Mouse (Mus musculus): Measurements from ENCODE around the gene Pex10. TPM values are rescaled to one million over a fixed set of nuclear protein-coding genes. Genes with fewer than 3 reads are reported as not detected.
A peak's percentile ranks its signal among the peaks of the same experiment; 100 is the strongest.

Pex10 gene
- polyA plus RNA-seq, 1 experiment from 2014 or later = 6.8 TPM

GRCm38 (mm10) chr4:155118278-155118677 is 51.5 kb downstream of the Pex10 start:
- ATAC-seq = no peak
- Histone ChIP-seq H3K4me1 (ENCODE audit: insufficient read depth) (peaks cover 44% of the 10 kb centered on the region), H3K4me2 (ENCODE audit: low read depth, low read length) (no peak overlapping the region), H3K27ac (ENCODE audit: low read depth) (no peak overlapping the region), H3K9ac (replicated peaks) (no peak overlapping the region), H3K27me3 (ENCODE audit: insufficient read depth, low read length) (no peaks in the 10 kb centered on the region), H3K9me3 (ENCODE audit: low read length) (no peaks in the 10 kb centered on the region), H3K4me3 (ENCODE audit: low read depth, low read length) (no peak overlapping the region), H3K36me3 (replicated peaks; ENCODE audit: insufficient read depth, low read length) (no peaks in the 10 kb centered on the region)
- WGBS (ENCODE audit: insufficient replicate concordance) = 88% methylated on average over 10 of the region's 10 CpGs
- DNase-seq = no peak
- TF ChIP-seq CTCF (IDR thresholded peaks at IDR 0.05; ENCODE audit: low read depth) = no peak
- TF ChIP-seq EP300 (IDR thresholded peaks at IDR 0.05; ENCODE audit: low read depth) = no peak

- H3K27ac ChIP-seq (ENCODE audit: low read depth) = peak overlapping the region; percentile 68
- H3K9me3 ChIP-seq (ENCODE audit: low read length) = no peaks in the 10 kb centered on the region
- 63% methylated on average over 7 of the region's 7 CpGs for WGBS (ENCODE audit: insufficient replicate concordance)
- H3K36me3 ChIP-seq (replicated peaks; ENCODE audit: insufficient read depth, low read length) = no peaks in the 10 kb centered on the region
- H3K4me1 ChIP-seq (ENCODE audit: insufficient read depth) = peaks cover 45% of the 10 kb centered on the region
- no peaks in the 10 kb centered on the region for H3K27me3 ChIP-seq (ENCODE audit: insufficient read depth, low read length)
- ATAC-seq (peak; percentile 22; the same call in 1 of the 2 replicates), DNase-seq (no peak)
- H3K4me3 ChIP-seq (ENCODE audit: low read depth, low read length) = no peak overlapping the region
- no peak overlapping the region for H3K9ac ChIP-seq (replicated peaks)
- TF ChIP-seq EP300 (IDR thresholded peaks at IDR 0.05; ENCODE audit: low read depth) (no peak), CTCF (IDR thresholded peaks at IDR 0.05; ENCODE audit: low read depth) (peak; percentile 36)
- H3K4me2 ChIP-seq (ENCODE audit: low read depth, low read length) = no peak overlapping the region
Measured at GRCm38 (mm10) chr4:155120038-155120437, 53.2 kb downstream of the Pex10 start.

GRCm38 (mm10) chr4:155120583-155120982 is 53.8 kb downstream of the Pex10 start:
- ATAC-seq = peak; percentile 88
- Histone ChIP-seq H3K4me1 (ENCODE audit: insufficient read depth) (peaks cover 50% of the 10 kb centered on the region), H3K36me3 (replicated peaks; ENCODE audit: insufficient read depth, low read length) (no peaks in the 10 kb centered on the region), H3K9me3 (ENCODE audit: low read length) (no peaks in the 10 kb centered on the region), H3K9ac (replicated peaks) (no peak overlapping the region), H3K4me3 (ENCODE audit: low read depth, low read length) (no peak overlapping the region), H3K27me3 (ENCODE audit: insufficient read depth, low read length) (no peaks in the 10 kb centered on the region), H3K27ac (ENCODE audit: low read depth) (peak overlapping the region; percentile 68), H3K4me2 (ENCODE audit: low read depth, low read length) (no peak overlapping the region)
- 26% methylated on average over 5 of the region's 5 CpGs for WGBS (ENCODE audit: insufficient replicate concordance)
- peak; percentile 46 for DNase-seq
- 0 out of 2 replicates have a peak, but pooled peaks have one; percentile 16 for TF ChIP-seq EP300 (IDR thresholded peaks at IDR 0.05; ENCODE audit: low read depth)
- TF ChIP-seq CTCF (IDR thresholded peaks at IDR 0.05; ENCODE audit: low read depth) = no peak

- WGBS (ENCODE audit: insufficient replicate concordance) = 69% methylated on average over 6 of the region's 6 CpGs
- H3K9ac ChIP-seq (replicated peaks) = 0 out of 2 replicates have a peak overlapping the region, but pooled peaks have one; percentile 16
- no peak overlapping the region for H3K4me3 ChIP-seq (ENCODE audit: low read depth, low read length)
- H3K4me1 ChIP-seq (ENCODE audit: insufficient read depth) = peaks cover 52% of the 10 kb centered on the region
- peak overlapping the region; percentile 68 for H3K27ac ChIP-seq (ENCODE audit: low read depth)
- H3K36me3 ChIP-seq (replicated peaks; ENCODE audit: insufficient read depth, low read length) = no peaks in the 10 kb centered on the region
- H3K9me3 ChIP-seq (ENCODE audit: low read length) = no peaks in the 10 kb centered on the region
- no peaks in the 10 kb centered on the region for H3K27me3 ChIP-seq (ENCODE audit: insufficient read depth, low read length)
- ATAC-seq (no peak), DNase-seq (no peak)
- H3K4me2 ChIP-seq (ENCODE audit: low read depth, low read length) = 0 out of 2 replicates have a peak overlapping the region, but pooled peaks have one; percentile 6
- no peak for TF ChIP-seq CTCF (IDR thresholded peaks at IDR 0.05; ENCODE audit: low read depth)
- no peak for TF ChIP-seq EP300 (IDR thresholded peaks at IDR 0.05; ENCODE audit: low read depth)
Measured at GRCm38 (mm10) chr4:155121222-155121621, 54.4 kb downstream of the Pex10 start.

Other genes starting within 250 kb of the Pex10 start
- gene Ttc34, start 229.6 kb upstream of the Pex10 start, polyA plus RNA-seq (2015; fragmentation: Nextera tagmentation; extraction: Ambion mirVana) = not detected in 2 replicates
- gene Mmel1, start 197.4 kb upstream of the Pex10 start, polyA plus RNA-seq (2015; fragmentation: Nextera tagmentation; extraction: Ambion mirVana) = 0.80 and 0.98 TPM in 2 replicates
- 5.9 and 6.5 TPM in 2 replicates for gene Fam213b, start 167.9 kb upstream of the Pex10 start, polyA plus RNA-seq (2015; fragmentation: Nextera tagmentation; extraction: Ambion mirVana)
- 17.2 and 20.0 TPM in 2 replicates for gene Tnfrsf14, start 138.5 kb upstream of the Pex10 start, polyA plus RNA-seq (2015; fragmentation: Nextera tagmentation; extraction: Ambion mirVana)
- 0.15 and 0.21 TPM in 2 replicates for gene Hes5, start 106.1 kb upstream of the Pex10 start, polyA plus RNA-seq (2015; fragmentation: Nextera tagmentation; extraction: Ambion mirVana)
- gene Pank4, start 102.9 kb upstream of the Pex10 start, polyA plus RNA-seq (2015; fragmentation: Nextera tagmentation; extraction: Ambion mirVana) = 10.9 and 11.4 TPM in 2 replicates
- 0.04 TPM in 1 of 2 replicates, not detected in the other for gene Plch2, start 10.2 kb upstream of the Pex10 start, polyA plus RNA-seq (2015; fragmentation: Nextera tagmentation; extraction: Ambion mirVana)
- 111 and 118 TPM in 2 replicates for gene Rer1, start 19.4 kb downstream of the Pex10 start, polyA plus RNA-seq (2015; fragmentation: Nextera tagmentation; extraction: Ambion mirVana)
- gene Morn1, start 19.6 kb downstream of the Pex10 start, polyA plus RNA-seq (2015; fragmentation: Nextera tagmentation; extraction: Ambion mirVana) = 2.2 TPM in 2 replicates
- gene Ski, start 155.6 kb downstream of the Pex10 start, polyA plus RNA-seq (2015; fragmentation: Nextera tagmentation; extraction: Ambion mirVana) = 3.5 and 3.7 TPM in 2 replicates
- gene Faap20, start 182.8 kb downstream of the Pex10 start, polyA plus RNA-seq (2015; fragmentation: Nextera tagmentation; extraction: Ambion mirVana) = 23.1 and 24.7 TPM in 2 replicates

Data from liver, postnatal 0 days (tissue).